In the genomic region with DNA sequence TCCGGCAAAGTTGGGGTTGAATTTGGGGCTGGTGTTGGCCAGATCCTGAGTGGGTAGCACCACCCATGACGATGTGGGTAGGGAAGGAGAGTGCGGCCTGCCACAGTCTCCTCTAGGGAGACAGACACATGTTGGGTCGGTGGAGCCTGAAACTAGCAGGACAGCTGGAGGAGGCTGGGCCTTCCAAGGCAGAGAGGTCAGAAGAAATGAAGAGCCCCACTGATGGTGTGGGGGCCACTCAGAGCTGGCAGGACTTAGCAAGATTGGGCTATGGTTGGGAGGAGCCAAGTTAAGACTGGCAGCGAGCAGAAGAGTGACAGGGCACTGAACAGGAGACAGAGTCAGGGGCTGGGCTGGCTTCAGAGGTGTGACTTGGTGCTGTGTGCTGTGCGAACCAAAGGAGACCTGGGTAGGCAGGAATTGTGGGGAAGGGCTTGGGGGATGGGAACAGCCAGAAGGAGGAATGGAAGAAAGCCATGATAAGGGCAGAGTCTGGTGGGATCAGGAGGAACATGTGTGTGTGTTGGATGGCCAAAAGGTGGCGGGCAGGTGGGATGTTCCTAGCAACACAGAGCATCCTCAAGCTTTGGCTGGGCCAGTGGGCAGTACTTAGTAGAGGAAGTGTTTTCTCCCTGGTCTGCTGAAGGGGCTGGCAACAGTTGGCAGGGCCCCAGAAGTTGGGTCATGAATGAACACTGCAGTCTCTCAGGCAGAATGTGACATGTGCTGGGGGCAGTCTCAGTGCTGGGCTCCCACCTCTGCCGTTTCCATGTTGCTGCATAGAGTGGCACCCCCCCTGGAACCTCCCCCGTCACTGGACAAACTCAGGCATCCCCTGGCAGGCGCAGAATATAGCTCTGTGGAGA, we compare ENCODE assay signal across 9 mouse cellular contexts. TPM values are rescaled to one million over a fixed set of nuclear protein-coding genes. Genes with fewer than 3 reads are reported as not detected.
DNase-seq lines count a peak whose midpoint lies in the region; ATAC-seq and TF ChIP-seq lines count a peak whose summit lies in the region.
"Had no signal": no experiment of that assay in that cellular context is flagged by ENCODE, and none has a peak within 500 bp of the region (broad histone marks: within the 10 kb centered on the region; RNA-seq: fewer than 3 reads in every experiment).

No protein-coding gene starts in this region.

- H3K4me3 ChIP-seq in gastrocnemius, adult 2 months = peak overlapping the region; percentile 60
- H3K4me3 ChIP-seq in limb, embryonic 14.5 days (replicated peaks; ENCODE audit: low read length) = no peak overlapping the region
- no peak overlapping the region for H3K4me3 ChIP-seq in stomach, embryonic 15.5 days (replicated peaks)

- H3K27me3 ChIP-seq in limb, embryonic 14.5 days (ENCODE audit: control insufficient read depth, insufficient read depth, low read length) = no peaks in the 10 kb centered on the region
- H3K27me3 ChIP-seq in stomach, embryonic 15.5 days (replicated peaks) = no peaks in the 10 kb centered on the region
- H3K27me3 ChIP-seq: CH12.LX had no signal

- DNase-seq in gastrocnemius, adult 2 months = peak; percentile 46
- no peak for DNase-seq in gastrocnemius, adult 8-10 months (ENCODE audit: low spot score in 2 of 2)
- peak; percentile 32 to 50 for DNase-seq in spleen, postnatal 10 days (ENCODE audit: low spot score in 2 of 2)
- DNase-seq in spleen, adult 12 weeks (ENCODE audit: low spot score) = no peak
- DNase-seq in limb, embryonic 14.5 days (ENCODE audit: low spot score) = peak; percentile 25
- DNase-seq in urinary bladder, postnatal 36 days (ENCODE audit: low spot score in 2 of 2) = no peak
- DNase-seq in frontal cortex, postnatal 10 days (ENCODE audit: low spot score in 2 of 2) = no peak

- no peak overlapping the region for H3K9ac ChIP-seq in limb, embryonic 14.5 days (ENCODE audit: low read depth, low read length, severe bottlenecking)
- no peak overlapping the region for H3K9ac ChIP-seq in stomach, embryonic 15.5 days

- H3K36me3 ChIP-seq in limb, embryonic 14.5 days (ENCODE audit: control insufficient read depth, insufficient read depth, low read length) = peaks cover 2% of the 10 kb centered on the region; the same call in 1 of the 2 replicates
- H3K36me3 ChIP-seq in stomach, embryonic 15.5 days = no peaks in the 10 kb centered on the region

- H3K4me2 ChIP-seq in limb, embryonic 14.5 days (replicated peaks; ENCODE audit: low read depth, low read length, severe bottlenecking) = no peak overlapping the region
- no peak overlapping the region for H3K4me2 ChIP-seq in stomach, embryonic 15.5 days

- intact Hi-C loops in gastrocnemius, adult 2 months (cut with DNase I) = no loop called here

- peak overlapping the region; percentile 94 for H3K27ac ChIP-seq in gastrocnemius, adult 2 months
- peak overlapping the region; percentile 70 for H3K27ac ChIP-seq in limb, embryonic 14.5 days (replicated peaks; ENCODE audit: low read depth, low read length)
- H3K27ac ChIP-seq in stomach, embryonic 15.5 days = peak overlapping the region; percentile 69

- no peaks in the 10 kb centered on the region for H3K9me3 ChIP-seq in limb, embryonic 14.5 days (ENCODE audit: control insufficient read depth, low read length)
- no peaks in the 10 kb centered on the region for H3K9me3 ChIP-seq in stomach, embryonic 15.5 days

- ATAC-seq in limb, embryonic 14.5 days (ENCODE audit: low FRiP score, low read depth) = peak; percentile 33; the same call in 1 of the 2 replicates
- ATAC-seq in stomach, embryonic 15.5 days (ENCODE audit: insufficient read depth, low FRiP score, low read depth) = no peak

- WGBS in limb, embryonic 14.5 days = 54% methylated on average over 10 of the region's 10 CpGs
- WGBS in stomach, embryonic 15.5 days = 78% methylated on average over 10 of the region's 10 CpGs

- no peak for TF ChIP-seq CTCF in gastrocnemius, adult 2 months (IDR thresholded peaks at IDR 0.05)

- peaks cover 27% of the 10 kb centered on the region for H3K4me1 ChIP-seq in limb, embryonic 14.5 days (ENCODE audit: control insufficient read depth, insufficient read depth, low read length)
- H3K4me1 ChIP-seq in stomach, embryonic 15.5 days = peaks cover 26% of the 10 kb centered on the region

- no peak for TF ChIP-seq POLR2A in limb, embryonic 14.5 days (IDR thresholded peaks at IDR 0.05; ENCODE audit: borderline replicate concordance, extremely low read depth, insufficient read depth, insufficient read length)

RNA-seq across cellular contexts. Expression of a gene that starts 10.1 kb away (rescaled TPM):
- 10 to 100 TPM; 26.5 to 41.2 TPM for total RNA-seq in gastrocnemius, adult 2 months (2021)
- total RNA-seq in gastrocnemius, adult 8-10 months (2022) = 10 to 100 TPM; 20.9 to 28.6 (median 25.4) TPM
- 1.9 and 2.4 TPM in 2 replicates for polyA plus RNA-seq in limb, embryonic 14.5 days (2012; rRNA removed)
- 2.3 and 2.5 TPM in 2 replicates for polyA plus RNA-seq in limb, embryonic 14.5 days (2014; fragmentation: Nextera tagmentation; extraction: Ambion mirVana)
- 2.7 and 3.3 TPM in 2 replicates for polyA plus RNA-seq in stomach, embryonic 15.5 days (2015; fragmentation: Nextera tagmentation; extraction: Ambion mirVana)

RNA-seq across cellular contexts. Expression of a gene that starts 17.5 kb away (rescaled TPM):
- total RNA-seq in gastrocnemius, adult 2 months (2021) = under 1 TPM; 0.15 to 0.33 TPM
- under 1 TPM in 2 of 4 experiments, not detected in 2; 0.15 to 0.27 TPM for total RNA-seq in gastrocnemius, adult 8-10 months (2022)
- 9.1 and 10.6 TPM in 2 replicates for polyA plus RNA-seq in limb, embryonic 14.5 days (2012; rRNA removed)
- 6.4 and 7.5 TPM in 2 replicates for polyA plus RNA-seq in limb, embryonic 14.5 days (2014; fragmentation: Nextera tagmentation; extraction: Ambion mirVana)
- 0.72 and 1.1 TPM in 2 replicates for polyA plus RNA-seq in stomach, embryonic 15.5 days (2015; fragmentation: Nextera tagmentation; extraction: Ambion mirVana)
- total RNA-seq: CH12.LX had no signal

RNA-seq across cellular contexts. Expression of a gene that starts 35.1 kb away (rescaled TPM):
- not detected for total RNA-seq in gastrocnemius, adult 2 months (2021)
- not detected for total RNA-seq in gastrocnemius, adult 8-10 months (2022)
- 29.3 and 36.2 TPM in 2 replicates for polyA plus RNA-seq in limb, embryonic 14.5 days (2012; rRNA removed)
- polyA plus RNA-seq in limb, embryonic 14.5 days (2014; fragmentation: Nextera tagmentation; extraction: Ambion mirVana) = 19.6 and 20.7 TPM in 2 replicates
- polyA plus RNA-seq in stomach, embryonic 15.5 days (2015; fragmentation: Nextera tagmentation; extraction: Ambion mirVana) = 8.5 and 11.6 TPM in 2 replicates
- total RNA-seq: CH12.LX had no signal

RNA-seq across cellular contexts. Expression of a gene that starts 35.4 kb away (rescaled TPM):
- 1 to 10 TPM; 1.3 to 2.7 TPM for total RNA-seq in gastrocnemius, adult 2 months (2021)
- under 1 TPM; 0.24 to 0.77 (median 0.61) TPM for total RNA-seq in gastrocnemius, adult 8-10 months (2022)
- 4.7 and 5.7 TPM in 2 replicates for polyA plus RNA-seq in limb, embryonic 14.5 days (2012; rRNA removed)
- 6.4 and 6.7 TPM in 2 replicates for polyA plus RNA-seq in limb, embryonic 14.5 days (2014; fragmentation: Nextera tagmentation; extraction: Ambion mirVana)
- polyA plus RNA-seq in stomach, embryonic 15.5 days (2015; fragmentation: Nextera tagmentation; extraction: Ambion mirVana) = 2.0 and 2.7 TPM in 2 replicates

RNA-seq across cellular contexts. Expression of a gene that starts 36.3 kb away (rescaled TPM):
- total RNA-seq in gastrocnemius, adult 2 months (2021) = 10 to 100 TPM; 48.7 to 69.6 TPM
- 10 to 100 TPM; 46.5 to 60.3 (median 57.4) TPM for total RNA-seq in gastrocnemius, adult 8-10 months (2022)
- 77.8 and 90.6 TPM in 2 replicates for polyA plus RNA-seq in limb, embryonic 14.5 days (2012; rRNA removed)
- polyA plus RNA-seq in limb, embryonic 14.5 days (2014; fragmentation: Nextera tagmentation; extraction: Ambion mirVana) = 108 and 111 TPM in 2 replicates
- 109 and 115 TPM in 2 replicates for polyA plus RNA-seq in stomach, embryonic 15.5 days (2015; fragmentation: Nextera tagmentation; extraction: Ambion mirVana)

Comparison
In these comparisons a context has a peak if more than half of its experiments do, and no peak if none do; other contexts are left out.
1. DNase-seq: peak in gastrocnemius, adult 2 months (single experiment), spleen, postnatal 10 days (2 of 2) and limb, embryonic 14.5 days (single experiment); none in gastrocnemius, adult 8-10 months (0 of 2), spleen, adult 12 weeks (single experiment), urinary bladder, postnatal 36 days (0 of 2) and frontal cortex, postnatal 10 days (0 of 2).
2. Peak in every context shown above with its lines, with median percentiles within 50 percentile points of each other: H3K27ac ChIP-seq.